10 mouse cellular contexts compared by ENCODE assay signal in the genomic region with DNA sequence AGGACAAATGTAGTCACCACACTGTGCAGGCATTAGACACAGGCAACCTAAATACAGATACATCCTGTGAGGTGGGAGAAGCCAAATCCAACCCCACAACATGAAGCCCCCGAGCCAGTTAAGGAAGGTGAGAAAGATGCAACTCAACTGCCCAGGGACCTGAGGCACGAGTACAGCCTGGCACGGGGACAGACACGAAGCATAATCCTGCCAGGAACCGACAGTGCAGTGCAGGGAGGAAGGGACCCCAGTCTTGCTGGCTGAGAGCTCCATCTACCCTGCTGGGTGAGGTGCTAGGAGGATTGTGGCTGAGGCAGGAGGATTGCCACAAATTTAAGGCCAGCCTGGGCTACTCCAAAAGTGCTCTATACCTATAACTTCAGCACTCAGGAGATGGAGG. TPM values are rescaled to one million over a fixed set of nuclear protein-coding genes. Genes with fewer than 3 reads are reported as not detected.
DNase-seq lines count a peak whose midpoint lies in the region; ATAC-seq lines count a peak whose summit lies in the region.
"Had no signal": no experiment of that assay in that cellular context is flagged by ENCODE, and none has a peak within 500 bp of the region (broad histone marks: within the 10 kb centered on the region; RNA-seq: fewer than 3 reads in every experiment).

No protein-coding gene starts in this region.

- no peak overlapping the region; the same call in 1 of the 2 replicates for H3K27ac ChIP-seq in hindbrain, embryonic 16.5 days (ENCODE audit: low read depth, low read length)
- H3K27ac ChIP-seq in hindbrain, embryonic 12.5 days, result no peak overlapping the region
- peak overlapping the region; percentile 18; the same call in 1 of the 2 replicates for H3K27ac ChIP-seq in neural tube, embryonic 14.5 days (ENCODE audit: low read depth, low read length)
- peak overlapping the region; percentile 53 for H3K27ac ChIP-seq in forebrain, embryonic 12.5 days
- H3K27ac ChIP-seq: embryonic facial prominence, embryonic 13.5 days had no signal

- peaks cover 25% of the 10 kb centered on the region for H3K4me1 ChIP-seq in hindbrain, embryonic 16.5 days (ENCODE audit: control insufficient read depth, insufficient read depth, low read depth, low read length)
- peaks cover 26% of the 10 kb centered on the region for H3K4me1 ChIP-seq in hindbrain, embryonic 12.5 days
- H3K4me1 ChIP-seq in neural tube, embryonic 14.5 days (ENCODE audit: control insufficient read depth, insufficient read depth, low read length), result peaks cover 20% of the 10 kb centered on the region
- peaks cover 31% of the 10 kb centered on the region for H3K4me1 ChIP-seq in forebrain, embryonic 12.5 days

- peaks cover 8% of the 10 kb centered on the region; the same call in 1 of the 2 replicates for H3K36me3 ChIP-seq in hindbrain, embryonic 16.5 days (ENCODE audit: control insufficient read depth, insufficient read depth, low read length)
- H3K36me3 ChIP-seq in hindbrain, embryonic 12.5 days, result peaks cover 52% of the 10 kb centered on the region
- peaks cover 11% of the 10 kb centered on the region; the same call in 1 of the 2 replicates for H3K36me3 ChIP-seq in neural tube, embryonic 14.5 days (ENCODE audit: control insufficient read depth, insufficient read depth, low read length)
- H3K36me3 ChIP-seq in forebrain, embryonic 12.5 days (replicated peaks), result peaks cover 71% of the 10 kb centered on the region

- 71% methylated on average over 5 of the region's 5 CpGs for WGBS in hindbrain, embryonic 16.5 days
- 92% methylated on average over 5 of the region's 5 CpGs for WGBS in hindbrain, embryonic 12.5 days
- WGBS in neural tube, embryonic 14.5 days, result 84% methylated on average over 5 of the region's 5 CpGs
- 92% methylated on average over 5 of the region's 5 CpGs for WGBS in forebrain, embryonic 12.5 days

- H3K27me3 ChIP-seq in hindbrain, embryonic 16.5 days (replicated peaks; ENCODE audit: control insufficient read depth, insufficient read depth, low read length), result no peaks in the 10 kb centered on the region
- H3K27me3 ChIP-seq in hindbrain, embryonic 12.5 days, result no peaks in the 10 kb centered on the region
- no peaks in the 10 kb centered on the region for H3K27me3 ChIP-seq in neural tube, embryonic 14.5 days (ENCODE audit: control insufficient read depth, insufficient read depth, low read length)
- no peaks in the 10 kb centered on the region for H3K27me3 ChIP-seq in forebrain, embryonic 12.5 days
- H3K27me3 ChIP-seq: embryonic facial prominence, embryonic 13.5 days had no signal

- no peak overlapping the region for H3K4me2 ChIP-seq in hindbrain, embryonic 16.5 days (ENCODE audit: low read length)
- no peak overlapping the region for H3K4me2 ChIP-seq in hindbrain, embryonic 12.5 days (replicated peaks)
- H3K4me2 ChIP-seq in neural tube, embryonic 14.5 days (ENCODE audit: low read depth, low read length), result no peak overlapping the region
- H3K4me2 ChIP-seq in forebrain, embryonic 12.5 days, result no peak overlapping the region
- H3K4me2 ChIP-seq: embryonic facial prominence, embryonic 13.5 days; heart, embryonic 11.5 days; liver, embryonic 11.5 days had no signal

- no peaks in the 10 kb centered on the region for H3K9me3 ChIP-seq in hindbrain, embryonic 16.5 days (ENCODE audit: control insufficient read depth, low read length)
- no peaks in the 10 kb centered on the region; the same call in 1 of the 2 replicates for H3K9me3 ChIP-seq in hindbrain, embryonic 12.5 days (replicated peaks)
- H3K9me3 ChIP-seq in neural tube, embryonic 14.5 days (ENCODE audit: control insufficient read depth, low read length), result no peaks in the 10 kb centered on the region
- no peaks in the 10 kb centered on the region for H3K9me3 ChIP-seq in forebrain, embryonic 12.5 days

- no peak for DNase-seq in neural tube, embryonic 10.5 days (ENCODE audit: extremely low spot score, low spot score)
- DNase-seq in retina, postnatal 1 day, result no peak

- no peak overlapping the region for H3K4me3 ChIP-seq in hindbrain, embryonic 16.5 days (ENCODE audit: low read length)
- no peak overlapping the region for H3K4me3 ChIP-seq in hindbrain, embryonic 12.5 days
- no peak overlapping the region for H3K4me3 ChIP-seq in neural tube, embryonic 14.5 days (ENCODE audit: low read depth, low read length)
- no peak overlapping the region for H3K4me3 ChIP-seq in forebrain, embryonic 12.5 days (replicated peaks)
- H3K4me3 ChIP-seq: embryonic facial prominence, embryonic 13.5 days had no signal

- H3K9ac ChIP-seq in hindbrain, embryonic 16.5 days (ENCODE audit: low read depth, low read length), result no peak overlapping the region
- no peak overlapping the region for H3K9ac ChIP-seq in hindbrain, embryonic 12.5 days
- H3K9ac ChIP-seq in neural tube, embryonic 14.5 days (replicated peaks; ENCODE audit: low read depth, low read length), result no peak overlapping the region
- H3K9ac ChIP-seq in forebrain, embryonic 12.5 days, result no peak overlapping the region

- 0 out of 2 replicates have a peak, but pooled peaks have one; percentile 0 for ATAC-seq in hindbrain, embryonic 16.5 days
- no peak for ATAC-seq in hindbrain, embryonic 12.5 days (ENCODE audit: low FRiP score)
- 0 out of 2 replicates have a peak, but pooled peaks have one; percentile 3 for ATAC-seq in neural tube, embryonic 14.5 days (ENCODE audit: low read depth)
- no peak for ATAC-seq in forebrain, embryonic 12.5 days (ENCODE audit: low FRiP score)
- ATAC-seq in megakaryocyte progenitor cell, adult 5-6 weeks (replicated peaks; ENCODE audit: poor library complexity), result no peak

RNA-seq across cellular contexts. Expression of gene Fbxl18, which starts 18.3 kb away (rescaled TPM):
- polyA plus RNA-seq in hindbrain, embryonic 16.5 days (2015; fragmentation: Nextera tagmentation; extraction: Ambion mirVana), result 29.7 and 32.9 TPM in 2 replicates
- 24.6 and 26.9 TPM in 2 replicates for polyA plus RNA-seq in hindbrain, embryonic 12.5 days (2016; fragmentation: Nextera tagmentation; extraction: Ambion mirVana)
- 22.5 and 24.1 TPM in 2 replicates for polyA plus RNA-seq in neural tube, embryonic 14.5 days (2014; fragmentation: Nextera tagmentation; extraction: Ambion mirVana)
- polyA plus RNA-seq in forebrain, embryonic 12.5 days (2016; fragmentation: Nextera tagmentation; extraction: Ambion mirVana), result 24.0 and 24.6 TPM in 2 replicates
- total RNA-seq in megakaryocyte progenitor cell, adult 5-6 weeks (2015), result 1.9 and 2.2 TPM in 2 replicates
- total RNA-seq in megakaryocyte progenitor cell, adult 5-6 weeks (2017), result 2.4 and 2.6 TPM in 2 replicates

RNA-seq across cellular contexts. Expression of gene Actb, which starts 29.7 kb away (rescaled TPM):
- 11,512 and 13,219 TPM in 2 replicates for polyA plus RNA-seq in hindbrain, embryonic 16.5 days (2015; fragmentation: Nextera tagmentation; extraction: Ambion mirVana)
- 14,392 and 16,600 TPM in 2 replicates for polyA plus RNA-seq in hindbrain, embryonic 12.5 days (2016; fragmentation: Nextera tagmentation; extraction: Ambion mirVana)
- polyA plus RNA-seq in neural tube, embryonic 14.5 days (2014; fragmentation: Nextera tagmentation; extraction: Ambion mirVana), result 12,012 and 12,961 TPM in 2 replicates
- 12,389 and 14,301 TPM in 2 replicates for polyA plus RNA-seq in forebrain, embryonic 12.5 days (2016; fragmentation: Nextera tagmentation; extraction: Ambion mirVana)
- 5,014 and 5,318 TPM in 2 replicates for total RNA-seq in megakaryocyte progenitor cell, adult 5-6 weeks (2015)
- total RNA-seq in megakaryocyte progenitor cell, adult 5-6 weeks (2017), result 3,372 and 3,558 TPM in 2 replicates

RNA-seq across cellular contexts. Expression of gene Tnrc18, which starts 59.4 kb away (rescaled TPM):
- polyA plus RNA-seq in hindbrain, embryonic 16.5 days (2015; fragmentation: Nextera tagmentation; extraction: Ambion mirVana), result 19.7 and 23.8 TPM in 2 replicates
- 72.8 and 73.7 TPM in 2 replicates for polyA plus RNA-seq in hindbrain, embryonic 12.5 days (2016; fragmentation: Nextera tagmentation; extraction: Ambion mirVana)
- polyA plus RNA-seq in neural tube, embryonic 14.5 days (2014; fragmentation: Nextera tagmentation; extraction: Ambion mirVana), result 36.4 and 39.9 TPM in 2 replicates
- 56.8 and 64.6 TPM in 2 replicates for polyA plus RNA-seq in forebrain, embryonic 12.5 days (2016; fragmentation: Nextera tagmentation; extraction: Ambion mirVana)
- 27.3 and 30.2 TPM in 2 replicates for total RNA-seq in megakaryocyte progenitor cell, adult 5-6 weeks (2015)
- 10.9 and 14.5 TPM in 2 replicates for total RNA-seq in megakaryocyte progenitor cell, adult 5-6 weeks (2017)

Comparison
In these comparisons a context has a peak if more than half of its experiments do, and no peak if none do; other contexts are left out.
1. ATAC-seq: peak in hindbrain, embryonic 16.5 days (single experiment) and neural tube, embryonic 14.5 days (single experiment); none in hindbrain, embryonic 12.5 days (single experiment), forebrain, embryonic 12.5 days (single experiment) and megakaryocyte progenitor cell, adult 5-6 weeks (single experiment).
2. H3K27ac ChIP-seq: peak in neural tube, embryonic 14.5 days (single experiment) and forebrain, embryonic 12.5 days (single experiment); none in hindbrain, embryonic 16.5 days (single experiment) and hindbrain, embryonic 12.5 days (single experiment).